Mouse (Mus musculus): ENCODE measurements around the gene Cdh22. TPM values are rescaled to one million over a fixed set of nuclear protein-coding genes. Genes with fewer than 3 reads are reported as not detected.

Gene Cdh22
- polyA plus RNA-seq, 1 experiment: not detected

DNA sequence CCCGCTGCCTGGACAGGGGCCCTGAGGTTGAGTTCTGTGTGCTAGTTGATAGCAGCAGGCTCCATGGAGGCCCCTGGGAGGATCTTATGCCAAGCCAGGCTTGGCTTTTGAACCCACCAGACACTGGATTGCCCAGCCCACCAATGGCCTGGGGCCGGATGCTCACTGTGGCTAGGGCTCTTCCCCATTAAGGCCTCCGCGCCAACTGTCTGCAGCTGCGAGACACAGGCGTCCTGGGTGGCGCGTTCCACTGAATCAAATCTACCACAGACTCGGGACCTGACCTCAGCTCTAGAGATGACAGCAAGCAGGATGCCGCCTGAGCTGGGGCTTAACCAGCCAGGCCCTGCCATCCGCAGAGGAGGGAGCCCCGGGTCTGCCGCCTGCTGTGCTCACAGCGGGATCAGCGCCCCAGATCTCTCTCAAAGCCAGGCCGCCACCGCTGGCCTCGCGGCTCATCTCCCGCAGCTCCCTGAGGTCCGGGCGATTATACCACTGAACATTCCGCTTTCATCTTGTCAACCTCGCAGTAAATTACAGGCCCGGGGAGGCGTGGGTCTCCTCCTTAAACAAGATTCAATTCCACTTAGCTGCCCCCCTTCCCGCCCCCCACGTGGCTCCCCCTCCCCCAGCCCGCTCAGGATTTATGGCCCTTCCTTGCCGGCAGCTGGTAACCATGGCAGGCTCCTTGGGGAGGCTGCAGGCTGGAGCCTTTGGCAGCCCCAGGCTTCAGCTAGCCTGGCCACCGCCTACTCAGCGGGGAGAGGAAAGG lies 39.1 kb downstream of the Cdh22 start:
- H3K4me1 ChIP-seq (ENCODE audit: control insufficient read depth, insufficient read depth, low read length): 0 out of 2 replicates have a peak, but pooled peaks cover 2% of the 10 kb centered on the region
- TF ChIP-seq CTCF (IDR thresholded peaks at IDR 0.05; ENCODE audit: borderline replicate concordance, insufficient read depth, low read length) (no peak), POLR2A (IDR thresholded peaks at IDR 0.05; ENCODE audit: low read depth, low read length) (no peak)
- H3K27ac ChIP-seq (ENCODE audit: insufficient read depth, low read length): no peak overlapping the region
- no peak overlapping the region for H3K4me3 ChIP-seq (ENCODE audit: insufficient read depth, low read length)

DNA sequence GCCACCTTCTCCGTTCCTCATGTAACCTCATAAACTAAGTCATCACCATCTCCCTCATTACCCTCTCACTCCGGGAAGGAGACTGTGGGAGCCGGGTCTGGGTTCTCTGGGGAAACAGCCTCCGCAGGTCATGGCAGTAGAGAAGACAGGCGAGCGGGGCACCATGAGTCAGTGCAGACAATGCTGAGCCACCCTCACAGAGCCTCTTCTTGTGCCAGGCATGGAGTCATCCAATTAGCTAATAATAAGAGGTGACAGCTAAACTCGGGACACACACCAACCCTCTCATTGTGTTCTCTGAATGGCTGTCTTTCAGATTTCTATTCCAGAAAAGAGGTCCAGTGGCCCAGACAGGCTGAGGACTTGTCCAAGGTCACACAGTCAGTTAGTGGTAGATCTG lies 43.2 kb downstream of the Cdh22 start:
- Histone ChIP-seq H3K4me1 (ENCODE audit: control insufficient read depth, insufficient read depth, low read length) (peaks cover 2% of the 10 kb centered on the region), H3K27ac (ENCODE audit: insufficient read depth, low read length) (no peak overlapping the region)
- TF ChIP-seq CTCF (IDR thresholded peaks at IDR 0.05; ENCODE audit: borderline replicate concordance, insufficient read depth, low read length) (no peak), POLR2A (IDR thresholded peaks at IDR 0.05; ENCODE audit: low read depth, low read length) (no peak)

DNA sequence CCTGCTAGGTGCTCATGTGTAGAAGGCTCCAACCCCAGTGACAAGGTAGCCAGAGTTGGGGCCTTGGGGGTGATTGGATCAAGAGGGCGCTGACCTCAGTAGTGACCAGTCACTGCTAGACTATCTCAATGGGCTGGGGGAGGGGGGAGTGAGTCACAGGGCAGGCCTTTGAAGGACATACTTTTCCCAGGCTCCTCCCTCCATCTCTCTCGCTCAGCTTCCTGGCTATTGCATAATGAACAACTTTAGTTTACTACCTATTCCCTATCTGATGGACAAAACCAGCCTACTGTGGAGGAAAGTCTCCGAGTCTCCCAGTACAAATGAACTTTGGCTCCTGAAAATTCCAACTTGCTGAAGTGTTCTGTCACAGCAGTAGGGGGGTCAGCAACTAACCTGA lies 45.1 kb downstream of the Cdh22 start:
- H3K4me3 ChIP-seq (ENCODE audit: insufficient read depth, low read length): no peak overlapping the region
- no peak for TF ChIP-seq POLR2A (IDR thresholded peaks at IDR 0.05; ENCODE audit: low read depth, low read length)
- TF ChIP-seq CTCF (IDR thresholded peaks at IDR 0.05; ENCODE audit: borderline replicate concordance, insufficient read depth, low read length): no peak
- no peak overlapping the region for H3K27ac ChIP-seq (ENCODE audit: insufficient read depth, low read length)
- no peaks in the 10 kb centered on the region; the same call in none of the 2 replicates for H3K4me1 ChIP-seq (ENCODE audit: control insufficient read depth, insufficient read depth, low read length)

More for the DNA sequence above, 43.2 kb downstream of the Cdh22 start:
- H3K4me3 ChIP-seq (ENCODE audit: insufficient read depth, low read length): no peak overlapping the region

DNA sequence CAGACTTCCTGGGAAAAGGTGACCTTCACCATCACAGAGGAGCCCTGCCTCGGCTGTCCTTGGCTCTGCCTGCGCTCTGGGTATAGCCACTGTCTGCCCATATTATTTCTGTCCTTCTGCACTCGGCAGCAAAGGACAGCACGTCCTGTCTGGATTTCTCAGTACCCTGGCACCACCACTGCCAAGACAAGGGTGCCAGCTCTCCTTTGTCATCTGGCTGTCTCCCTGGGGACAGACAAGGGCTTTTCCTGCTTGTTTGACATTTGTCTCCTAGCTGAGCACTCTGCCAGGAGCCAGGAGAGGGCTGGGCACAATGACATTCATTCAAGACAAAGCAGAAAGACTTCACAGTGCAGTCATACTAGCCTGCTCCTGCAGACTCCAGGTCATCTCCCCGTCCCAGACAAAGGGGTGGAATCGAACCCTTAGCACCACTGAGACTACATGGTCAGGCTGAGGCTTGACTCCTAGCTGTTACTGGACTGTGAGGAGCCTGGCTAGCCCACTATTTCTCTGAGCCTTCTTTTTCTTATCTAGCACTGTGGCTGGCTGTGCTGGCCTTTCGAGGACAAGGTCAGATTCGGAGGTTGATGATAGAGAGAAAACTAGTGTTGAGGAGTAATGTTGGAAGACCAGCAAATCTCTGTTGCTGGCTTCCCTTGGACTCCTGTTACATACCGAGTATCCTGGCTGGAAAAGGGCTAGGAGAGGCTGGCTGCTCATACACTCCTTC lies 46.8 kb downstream of the Cdh22 start:
- Histone ChIP-seq H3K4me3 (ENCODE audit: insufficient read depth, low read length) (no peak overlapping the region), H3K27ac (ENCODE audit: insufficient read depth, low read length) (no peak overlapping the region), H3K4me1 (ENCODE audit: control insufficient read depth, insufficient read depth, low read length) (no peaks in the 10 kb centered on the region; the same call in none of the 2 replicates)
- no peak for TF ChIP-seq CTCF (IDR thresholded peaks at IDR 0.05; ENCODE audit: borderline replicate concordance, insufficient read depth, low read length)
- no peak for TF ChIP-seq POLR2A (IDR thresholded peaks at IDR 0.05; ENCODE audit: low read depth, low read length)

DNA sequence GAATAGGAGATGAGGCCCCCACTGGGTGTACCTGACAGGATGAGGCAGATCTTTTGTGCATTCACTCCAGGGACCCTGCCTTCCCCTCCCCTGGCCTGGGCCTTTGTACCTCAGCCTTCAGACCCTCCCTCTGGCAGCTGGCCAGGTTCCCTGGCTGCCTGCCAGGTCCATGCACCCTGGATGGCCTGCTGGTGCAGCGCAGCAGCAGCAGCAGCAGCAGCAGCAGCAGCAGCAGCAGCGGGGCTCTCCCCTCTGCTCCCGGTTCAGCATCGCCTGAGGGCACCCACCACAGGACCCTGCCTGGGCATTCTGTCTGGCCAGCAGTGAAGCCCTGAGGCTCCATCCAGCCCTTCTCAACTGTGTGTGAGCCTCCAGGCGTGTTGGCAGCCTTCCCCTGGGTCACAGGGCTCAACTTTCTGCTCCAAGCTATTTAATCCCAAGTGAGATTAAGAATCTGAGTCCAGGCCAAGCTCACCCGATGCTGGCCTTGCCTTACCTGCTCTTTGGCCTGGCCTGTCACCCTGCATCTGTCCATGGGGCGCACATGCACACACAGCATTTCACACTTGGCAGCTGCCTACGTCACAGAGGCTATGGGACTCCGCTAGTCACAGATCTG lies 50.5 kb downstream of the Cdh22 start:
- Histone ChIP-seq H3K4me1 (ENCODE audit: control insufficient read depth, insufficient read depth, low read length) (no peaks in the 10 kb centered on the region), H3K27ac (ENCODE audit: insufficient read depth, low read length) (no peak overlapping the region), H3K4me3 (ENCODE audit: insufficient read depth, low read length) (no peak overlapping the region)
- TF ChIP-seq POLR2A (IDR thresholded peaks at IDR 0.05; ENCODE audit: low read depth, low read length) (no peak), CTCF (IDR thresholded peaks at IDR 0.05; ENCODE audit: borderline replicate concordance, insufficient read depth, low read length) (no peak)

DNA sequence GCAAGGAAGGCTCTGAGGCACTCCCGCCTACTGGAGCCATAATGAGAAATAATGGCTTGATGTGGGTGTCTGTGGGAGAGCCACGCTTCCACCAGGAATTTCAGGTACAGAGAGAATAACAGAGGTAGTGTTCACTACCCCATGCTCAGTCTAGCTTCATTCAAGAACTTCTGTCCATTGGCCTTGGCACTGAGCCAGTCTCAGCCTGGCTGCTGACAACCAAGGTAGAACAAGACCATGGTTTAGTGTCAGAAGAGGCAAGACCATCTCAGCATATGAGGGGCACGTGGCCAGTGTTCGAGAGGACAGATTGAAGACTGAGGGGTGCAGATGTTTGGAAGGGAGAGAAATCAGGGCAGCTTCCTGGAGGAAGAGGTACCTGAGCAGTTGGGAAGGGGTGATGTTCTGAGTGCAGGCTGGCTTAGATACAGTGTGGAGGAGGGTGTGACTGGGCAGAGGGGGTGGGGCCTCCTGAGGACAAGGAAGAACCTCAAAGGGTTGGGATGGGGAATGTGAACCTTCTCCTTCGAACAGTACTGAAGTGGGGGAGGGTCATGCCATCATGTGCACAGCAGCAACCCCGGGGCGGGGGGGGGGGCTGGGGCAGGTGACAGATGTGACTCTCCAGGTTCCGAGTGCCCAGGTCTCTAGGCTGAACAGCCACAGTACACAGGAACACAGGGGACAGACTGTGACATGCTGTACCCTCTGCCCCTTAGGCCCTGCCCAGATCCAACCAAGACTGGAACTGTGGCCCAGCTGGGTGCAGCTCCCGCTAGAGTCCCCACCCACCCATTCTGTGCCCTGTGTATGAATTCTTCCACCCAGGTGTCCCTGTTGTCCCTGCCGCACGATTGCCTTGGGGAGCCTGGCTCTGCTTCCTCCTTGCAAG lies 52.3 kb downstream of the Cdh22 start:
- Histone ChIP-seq H3K27ac (ENCODE audit: insufficient read depth, low read length) (no peak overlapping the region), H3K4me1 (ENCODE audit: control insufficient read depth, insufficient read depth, low read length) (no peaks in the 10 kb centered on the region), H3K4me3 (ENCODE audit: insufficient read depth, low read length) (no peak overlapping the region)
- no peak for TF ChIP-seq POLR2A (IDR thresholded peaks at IDR 0.05; ENCODE audit: low read depth, low read length)
- TF ChIP-seq CTCF (IDR thresholded peaks at IDR 0.05; ENCODE audit: borderline replicate concordance, insufficient read depth, low read length): no peak

DNA sequence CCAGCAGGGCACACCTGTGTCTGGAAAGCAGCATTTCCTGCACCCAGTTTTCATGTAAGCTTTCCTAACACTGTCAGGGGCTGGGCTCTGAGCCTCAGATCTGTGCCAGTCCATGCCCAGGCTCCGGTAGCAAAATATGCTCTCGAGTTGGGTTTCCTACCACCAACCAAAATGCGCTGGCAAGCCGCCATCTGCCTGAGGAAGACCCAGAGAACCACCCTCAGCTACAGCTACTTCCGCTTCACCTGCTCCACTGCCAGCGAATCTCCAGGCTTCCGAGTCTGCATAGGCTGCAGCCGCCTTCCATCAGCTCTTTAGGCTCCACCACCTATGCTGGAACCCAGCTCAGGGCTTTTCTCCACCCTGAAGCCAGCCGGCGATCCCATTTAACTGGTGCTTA lies 55.4 kb downstream of the Cdh22 start:
- no peaks in the 10 kb centered on the region for H3K4me1 ChIP-seq (ENCODE audit: control insufficient read depth, insufficient read depth, low read length)

DNA sequence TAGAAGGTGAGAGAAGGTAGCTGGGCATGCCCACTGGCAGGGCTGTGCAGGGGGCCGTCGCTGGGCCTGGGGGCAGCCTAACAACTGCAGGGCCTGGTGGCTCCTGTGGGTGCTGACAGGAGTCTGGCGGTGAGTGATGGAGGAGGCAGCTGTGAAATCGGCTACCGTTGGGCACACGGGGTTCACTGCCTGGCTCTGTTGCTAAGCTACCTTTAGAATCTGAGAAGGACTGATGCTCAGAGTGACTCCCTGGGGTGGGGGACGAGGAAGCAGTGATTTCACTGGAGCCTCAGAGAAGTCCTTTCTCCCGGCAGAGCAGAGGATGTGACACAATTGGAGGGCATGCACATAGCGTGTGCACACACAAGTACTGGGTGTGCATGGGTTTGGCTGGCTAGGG lies 57.7 kb downstream of the Cdh22 start:
- Histone ChIP-seq H3K27ac (ENCODE audit: insufficient read depth, low read length) (no peak overlapping the region), H3K4me1 (ENCODE audit: control insufficient read depth, insufficient read depth, low read length) (no peaks in the 10 kb centered on the region), H3K4me3 (ENCODE audit: insufficient read depth, low read length) (no peak overlapping the region)
- TF ChIP-seq POLR2A (IDR thresholded peaks at IDR 0.05; ENCODE audit: low read depth, low read length) (no peak), CTCF (IDR thresholded peaks at IDR 0.05; ENCODE audit: borderline replicate concordance, insufficient read depth, low read length) (no peak)

More for the DNA sequence above, 55.4 kb downstream of the Cdh22 start:
- no peak for TF ChIP-seq POLR2A (IDR thresholded peaks at IDR 0.05; ENCODE audit: low read depth, low read length)
- TF ChIP-seq CTCF (IDR thresholded peaks at IDR 0.05; ENCODE audit: borderline replicate concordance, insufficient read depth, low read length): no peak
- H3K27ac ChIP-seq (ENCODE audit: insufficient read depth, low read length): no peak overlapping the region
- no peak overlapping the region for H3K4me3 ChIP-seq (ENCODE audit: insufficient read depth, low read length)
